Mouse (Mus musculus) urinary bladder, postnatal 4 days (tissue): ENCODE results near the gene Xcl1.

Source experiments
- DNase-seq, 2 experiments: peaks; one replicate each; pipeline ENCODE4 v3.0.0; 2021 to 2022; ENCODE audit warnings: low spot score in 2 of 2

The Xcl1 gene

DNA sequence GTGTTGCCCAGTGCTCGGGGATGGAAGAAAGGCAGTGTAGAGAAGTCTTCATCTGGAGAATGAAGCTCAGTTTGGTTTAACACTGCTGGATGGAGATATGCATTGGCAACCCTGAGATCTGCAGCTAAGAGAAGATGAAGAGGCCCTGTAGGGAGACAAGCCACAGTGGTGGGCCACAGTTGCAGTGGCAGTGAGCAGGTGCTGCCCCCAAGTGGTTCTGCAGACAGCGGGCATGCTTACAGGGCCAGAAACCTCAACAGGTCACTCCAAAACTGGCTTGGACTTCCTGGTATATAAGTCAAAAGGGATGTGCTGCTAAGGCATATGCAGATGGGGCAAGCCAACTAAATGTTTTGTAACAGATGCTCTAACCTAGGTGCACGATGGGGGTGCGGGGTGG, 30.3 kb downstream of the Xcl1 start:
- peak; percentile 48 to 64 for DNase-seq

DNA sequence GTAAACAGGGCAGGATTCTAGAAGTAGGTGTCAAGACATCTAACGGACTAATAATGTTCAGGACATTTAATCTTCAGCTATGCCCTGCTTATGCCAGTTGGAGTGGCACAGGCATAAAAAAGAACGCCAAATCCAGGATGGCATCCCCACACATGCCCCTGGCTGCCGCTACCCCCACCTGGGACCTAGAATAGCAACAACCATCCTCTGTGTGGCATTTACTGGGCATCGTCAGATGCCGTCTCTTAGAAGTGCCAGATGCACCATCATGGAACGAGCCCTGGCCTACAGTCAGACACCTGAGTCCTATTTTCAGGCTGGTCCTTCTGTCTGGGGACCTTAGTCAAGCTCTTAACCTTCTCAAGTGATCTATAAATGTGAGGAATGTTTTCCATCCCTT, 34.6 kb downstream of the Xcl1 start:
- no peak for DNase-seq

DNA sequence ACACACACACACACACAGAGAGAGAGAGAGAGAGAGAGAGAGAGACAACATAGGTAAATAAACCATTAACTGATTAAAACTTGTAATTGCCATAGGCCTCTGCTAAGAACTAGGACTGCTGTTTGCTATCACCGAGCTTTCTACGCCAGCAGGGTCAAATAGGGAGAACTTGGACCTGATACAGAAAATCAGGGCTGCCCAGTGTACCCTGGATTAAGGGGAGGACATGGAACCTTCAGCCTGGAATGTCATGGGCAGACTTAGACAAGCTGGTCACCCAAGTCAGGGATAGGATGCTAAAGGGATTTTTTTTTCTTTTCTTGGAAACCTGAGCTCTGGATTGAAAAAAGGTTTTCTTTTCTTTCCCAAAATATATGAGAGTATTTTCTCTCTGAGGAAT, 35.1 kb downstream of the Xcl1 start:
- no peak for DNase-seq

DNA sequence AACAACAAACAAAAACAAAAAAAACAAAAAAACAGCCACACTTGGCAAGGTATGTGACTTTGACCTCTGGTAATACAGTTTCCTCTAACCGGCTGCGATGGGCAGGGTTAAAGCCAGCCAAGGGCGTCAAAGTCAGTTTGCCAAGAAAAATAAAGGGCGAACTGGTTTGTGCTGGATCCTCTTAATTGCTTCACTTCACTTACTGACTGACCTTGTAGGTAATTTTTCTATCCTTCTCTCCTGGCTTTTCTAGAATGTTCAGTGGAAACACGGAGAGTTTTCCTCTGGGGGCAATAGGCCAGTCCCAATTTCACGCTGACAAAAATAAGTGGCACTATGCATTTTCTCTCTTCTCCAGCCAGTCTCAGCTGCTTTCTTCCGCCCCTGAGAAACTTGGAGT, 35.8 kb downstream of the Xcl1 start:
- no peak for DNase-seq

DNA sequence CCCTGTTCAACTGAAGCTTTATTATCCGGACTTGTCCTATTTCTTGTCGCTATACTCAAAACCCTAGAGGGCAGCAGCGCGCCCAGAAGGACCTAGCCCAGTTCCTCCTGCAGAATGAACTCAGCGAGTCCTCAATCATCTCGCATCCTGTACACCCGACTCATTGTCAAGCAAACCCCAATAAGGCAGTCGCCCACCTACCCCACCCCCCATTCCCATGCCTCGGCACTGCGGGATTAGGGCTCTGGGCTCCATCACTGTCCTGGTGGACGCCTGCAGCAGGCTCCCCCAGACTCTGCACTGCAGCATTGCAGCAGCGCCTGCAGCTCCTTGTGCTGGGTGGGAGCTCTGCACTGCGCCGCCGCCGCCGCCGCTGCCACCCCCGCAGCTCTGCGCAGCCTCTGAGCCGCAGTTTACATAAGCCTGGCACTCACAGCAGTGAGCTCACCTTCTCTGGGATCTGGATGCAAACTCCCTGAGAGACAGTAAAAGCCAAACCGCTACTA, 36.4 kb downstream of the Xcl1 start:
- DNase-seq = peak; percentile 63 to 77

DNA sequence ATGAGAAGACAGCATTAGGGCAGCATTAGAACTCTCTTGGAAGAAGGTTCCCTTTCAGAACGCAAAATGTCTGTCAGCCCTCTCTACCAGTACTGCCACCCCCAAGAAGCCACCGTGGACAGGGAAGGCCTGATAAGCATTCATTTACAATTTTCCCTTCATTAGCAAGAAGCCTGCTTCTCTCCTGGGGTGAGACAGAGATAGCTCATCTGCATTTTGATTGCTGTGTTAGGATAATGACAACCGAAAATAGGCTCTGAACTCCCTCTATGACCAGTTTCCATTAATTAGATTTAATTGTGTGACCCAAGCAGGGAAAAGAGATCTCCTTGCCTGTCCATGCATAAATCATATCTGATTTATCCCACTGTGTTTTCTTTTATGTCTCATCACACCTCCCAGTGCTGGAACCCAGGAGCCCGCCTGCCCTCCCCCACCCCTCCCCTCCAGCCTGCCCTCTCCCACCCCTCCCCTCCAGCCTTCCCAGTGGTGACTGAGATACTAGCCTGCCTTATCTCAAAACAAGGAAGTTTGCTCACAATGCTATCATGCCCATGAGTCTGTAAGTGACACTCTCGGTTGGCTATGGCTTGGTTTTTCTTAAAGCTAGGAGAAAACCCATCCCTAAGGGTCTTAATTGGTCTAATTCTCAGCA, 38.0 kb downstream of the Xcl1 start:
- no peak for DNase-seq

DNA sequence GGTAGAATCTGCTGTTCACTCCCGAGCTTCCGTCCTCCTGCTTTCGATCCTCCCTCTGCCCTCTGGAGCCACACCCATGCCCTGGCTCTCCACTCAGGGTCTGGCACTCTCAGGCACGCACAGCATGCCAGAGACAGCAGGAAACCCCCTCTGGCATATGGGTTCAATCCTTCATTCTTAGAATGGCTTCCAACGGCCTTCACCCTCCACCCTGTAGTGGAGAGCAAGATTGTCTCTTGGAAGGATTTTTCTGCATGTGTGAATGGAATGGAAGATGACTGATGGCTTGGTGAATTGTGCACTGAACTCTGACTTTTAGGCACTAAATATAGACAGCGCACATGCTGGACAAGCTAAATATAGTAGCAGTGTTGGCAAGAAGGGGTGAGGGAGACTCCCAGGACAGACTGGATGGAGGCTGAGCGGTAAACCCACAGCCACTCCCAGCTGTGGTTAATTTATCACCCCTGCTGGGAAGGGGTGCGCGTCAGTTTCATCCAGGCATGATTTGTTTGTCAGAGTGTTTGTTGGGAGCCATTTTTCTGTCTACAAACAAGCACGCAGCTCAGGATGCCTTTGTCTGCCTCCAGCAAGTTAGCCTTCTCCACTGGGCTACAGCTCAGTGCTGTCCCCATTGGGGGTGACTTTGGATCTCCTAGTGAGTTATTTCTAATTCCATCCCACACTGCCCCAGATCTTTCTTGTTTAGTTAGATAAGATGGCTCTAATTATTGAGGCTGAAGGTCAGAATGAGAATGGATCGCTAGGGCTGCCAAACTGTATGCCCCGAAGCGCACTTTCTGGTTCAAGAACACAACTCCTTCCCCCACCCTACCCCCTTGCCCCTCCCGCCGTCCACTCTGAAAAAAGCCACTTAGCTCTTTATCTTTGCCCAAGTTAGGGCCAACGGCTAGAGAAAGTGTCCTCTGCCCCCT, 38.8 kb downstream of the Xcl1 start:
- no peak for DNase-seq

DNA sequence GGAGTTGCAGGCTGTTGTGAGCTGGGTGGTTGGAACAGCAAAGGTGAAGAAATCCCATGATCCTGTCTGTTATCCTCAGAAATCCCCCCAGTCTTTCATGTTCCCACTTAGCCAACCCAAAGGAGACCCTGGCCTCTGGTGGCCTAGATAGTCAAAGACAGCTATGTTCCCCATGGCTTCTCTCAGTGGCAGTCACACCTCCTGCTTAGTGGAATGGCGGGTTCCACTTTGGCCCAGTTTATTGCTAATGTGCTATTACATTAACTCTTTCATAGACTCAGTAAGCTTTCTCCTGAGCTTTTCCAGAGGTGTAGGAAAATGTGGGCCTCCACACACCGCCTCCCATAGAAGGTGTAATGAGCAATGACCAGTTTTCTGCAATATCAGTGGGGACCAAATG, 39.5 kb downstream of the Xcl1 start:
- no peak for DNase-seq

DNA sequence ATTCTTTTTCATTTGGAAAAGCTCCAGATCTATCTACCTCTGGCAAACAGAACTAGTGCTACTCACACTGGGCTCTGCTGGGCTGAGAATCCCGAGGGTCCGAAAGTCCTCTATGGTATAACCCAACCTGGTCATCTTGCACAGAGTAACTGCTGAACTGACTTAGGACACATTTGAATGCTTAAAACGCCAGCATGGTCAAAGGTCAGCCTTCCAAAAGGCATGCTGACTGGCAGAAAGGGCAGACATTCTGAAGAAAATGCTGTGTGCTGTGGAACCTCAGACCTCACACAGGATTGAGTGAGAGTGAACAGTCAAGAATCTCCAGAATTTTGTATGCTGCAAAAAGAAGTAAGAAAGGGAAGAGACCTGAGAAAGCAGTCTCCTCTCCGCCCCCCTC, 45.0 kb downstream of the Xcl1 start:
- no peak for DNase-seq

DNA sequence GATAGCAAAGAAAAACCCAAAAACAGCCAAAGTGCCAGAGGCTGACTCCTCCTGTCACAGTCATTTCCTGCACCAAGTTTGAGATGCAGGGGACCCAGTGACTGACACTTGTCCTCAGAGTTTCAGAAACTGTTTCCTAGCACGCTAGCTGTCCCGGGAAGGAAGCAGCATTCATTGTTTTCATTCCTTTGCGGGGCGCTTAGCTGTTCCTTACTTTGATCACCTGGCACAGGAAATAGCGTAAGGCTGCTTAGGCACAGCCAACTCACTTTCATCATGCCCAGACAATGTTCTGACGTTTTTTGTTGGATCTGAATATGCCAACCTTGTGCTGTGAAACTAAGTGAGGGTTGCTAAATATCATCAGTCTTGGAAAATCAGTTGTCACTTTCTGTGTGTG, 46.8 kb downstream of the Xcl1 start:
- no peak for DNase-seq

DNA sequence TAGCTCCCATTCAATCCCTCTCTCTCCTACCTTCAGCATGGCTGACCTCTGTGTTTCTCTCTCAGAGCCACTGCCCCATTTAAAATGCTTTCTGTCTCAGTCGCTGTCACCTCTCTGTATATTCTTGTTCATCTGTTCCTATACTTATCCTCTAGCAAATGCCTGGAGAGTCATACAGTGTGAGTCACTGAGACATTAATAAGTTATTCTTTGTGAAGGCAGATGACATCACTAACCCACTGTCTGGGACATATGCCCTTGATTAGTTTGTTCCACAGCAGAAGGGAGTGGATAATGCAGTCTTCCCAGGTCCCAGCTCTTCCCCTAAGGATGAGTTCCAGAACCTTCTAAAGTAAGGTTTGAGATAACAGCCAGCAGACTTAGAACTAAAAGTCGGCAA, 47.6 kb downstream of the Xcl1 start:
- DNase-seq = no peak

DNA sequence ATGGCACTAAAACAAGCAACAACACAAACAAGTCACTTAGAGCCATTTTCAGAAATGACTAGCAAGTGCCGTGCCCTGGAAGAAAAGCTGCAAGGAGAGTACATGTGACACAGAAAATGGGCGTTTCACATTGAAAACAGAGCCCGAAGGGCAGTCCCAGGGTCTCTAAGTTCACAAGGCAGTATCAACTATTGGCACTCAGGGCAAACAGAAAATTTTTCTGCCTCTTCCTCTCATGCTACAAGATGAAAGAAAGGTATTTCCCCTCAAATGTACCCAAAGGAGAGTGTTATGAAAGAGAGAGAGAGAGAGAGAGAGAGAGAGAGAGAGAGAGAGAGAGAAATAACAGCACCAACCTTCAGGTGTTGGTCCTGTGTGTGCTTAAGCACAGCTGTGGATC, 53.4 kb downstream of the Xcl1 start:
- DNase-seq = no peak
